8 mouse cellular contexts compared by ENCODE assay signal in the genomic region with DNA sequence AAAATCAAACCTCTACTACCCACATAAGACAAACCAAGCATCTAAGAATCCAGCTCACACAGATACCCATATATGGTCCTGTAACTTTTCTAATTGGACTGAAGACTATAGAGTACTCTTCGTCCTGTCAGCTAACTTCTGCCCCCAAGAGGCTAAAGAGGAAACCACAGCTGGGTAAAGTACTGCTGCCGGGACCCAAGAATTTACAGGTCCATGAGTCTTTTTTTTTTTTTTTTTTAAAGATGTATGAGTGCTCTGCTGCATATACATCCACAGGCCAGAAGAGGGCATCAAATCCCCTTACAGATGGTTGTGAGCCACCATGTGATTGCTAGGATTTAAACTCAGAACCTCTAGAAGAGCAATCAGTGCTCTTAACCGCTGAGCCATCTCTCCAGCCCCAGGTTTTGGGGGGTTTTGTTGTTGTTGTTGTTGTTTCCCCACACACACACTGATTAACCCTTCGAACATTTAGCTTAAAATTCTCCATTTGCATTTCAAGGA. TPM values are rescaled to one million over a fixed set of nuclear protein-coding genes. Genes with fewer than 3 reads are reported as not detected.
DNase-seq lines count a peak whose midpoint lies in the region; ATAC-seq lines count a peak whose summit lies in the region.

No protein-coding gene starts in this region.

- no peak overlapping the region; the same call in 1 of the 2 replicates for H3K9ac ChIP-seq in intestine, embryonic 16.5 days (ENCODE audit: low read depth, low read length)

- no peaks in the 10 kb centered on the region for H3K27me3 ChIP-seq in intestine, embryonic 16.5 days (replicated peaks; ENCODE audit: control insufficient read depth, insufficient read depth, low read length)
- no peaks in the 10 kb centered on the region for H3K27me3 ChIP-seq in midbrain, embryonic 10.5 days (ENCODE audit: low read depth, poor library complexity, severe bottlenecking)

- H3K9me3 ChIP-seq in intestine, embryonic 16.5 days (ENCODE audit: control insufficient read depth, low read length), result no peaks in the 10 kb centered on the region
- H3K9me3 ChIP-seq in midbrain, embryonic 10.5 days (replicated peaks), result no peaks in the 10 kb centered on the region

- intact Hi-C loops in left cerebral cortex, postnatal 4 days (cut with DNase I), result no loop called here

- peak overlapping the region; percentile 62; the same call in 1 of the 2 replicates for H3K27ac ChIP-seq in intestine, embryonic 16.5 days (ENCODE audit: low read length)
- peak overlapping the region; percentile 92 for H3K27ac ChIP-seq in midbrain, embryonic 10.5 days (replicated peaks)

- under 1% methylated on average over 4 of the region's 4 CpGs for WGBS in intestine, embryonic 16.5 days
- WGBS in midbrain, embryonic 10.5 days, result 2% methylated on average over 4 of the region's 4 CpGs

- peak overlapping the region; percentile 56 for H3K4me2 ChIP-seq in intestine, embryonic 16.5 days (ENCODE audit: low read depth, low read length)

- peaks cover 11% of the 10 kb centered on the region for H3K36me3 ChIP-seq in intestine, embryonic 16.5 days (ENCODE audit: control insufficient read depth, insufficient read depth, low read length)
- H3K36me3 ChIP-seq in midbrain, embryonic 10.5 days, result peaks cover 27% of the 10 kb centered on the region

- H3K4me1 ChIP-seq in intestine, embryonic 16.5 days (ENCODE audit: control insufficient read depth, insufficient read depth, low read length), result peaks cover 8% of the 10 kb centered on the region; the same call in 1 of the 2 replicates
- peaks cover 18% of the 10 kb centered on the region for H3K4me1 ChIP-seq in midbrain, embryonic 10.5 days

- ATAC-seq in granulocyte monocyte progenitor cell, adult 5-6 weeks (replicated peaks; ENCODE audit: poor library complexity, severe bottlenecking), result peak; percentile 57
- ATAC-seq in intestine, embryonic 16.5 days, result peak; percentile 33

- DNase-seq in urinary bladder, postnatal 10 days (ENCODE audit: low spot score), result peak; percentile 53
- no peak for DNase-seq in urinary bladder, adult 2 months (ENCODE audit: low spot score)
- peak; percentile 67 for DNase-seq in embryo, embryonic 11.5 days (ENCODE audit: low read depth, low spot score)
- DNase-seq in left cerebral cortex, postnatal 4 days, result peak; percentile 66
- peak; percentile 62 for DNase-seq in midbrain, embryonic 10.5 days (ENCODE audit: low spot score)
- DNase-seq in skeletal muscle tissue, adult 2 months (ENCODE audit: low read depth, low spot score), result peak; percentile 71

- peak overlapping the region; percentile 71 for H3K4me3 ChIP-seq in intestine, embryonic 16.5 days (ENCODE audit: low read length)
- peak overlapping the region; percentile 78 for H3K4me3 ChIP-seq in midbrain, embryonic 10.5 days

RNA-seq across cellular contexts. Expression of gene Mettl17, which starts 1.1 kb away (rescaled TPM):
- 35.8 and 40.5 TPM in 2 replicates for polyA plus RNA-seq in urinary bladder, adult 2 months (2012; rRNA removed)
- 15.4 and 22.2 TPM in 2 replicates for total RNA-seq in granulocyte monocyte progenitor cell, adult 5-6 weeks (2014; fragmentation: Nextera tagmentation)
- total RNA-seq in granulocyte monocyte progenitor cell, adult 5-6 weeks (2017), result 13.1 and 34.7 TPM in 2 replicates
- polyA plus RNA-seq in intestine, embryonic 16.5 days (2015; fragmentation: Nextera tagmentation; extraction: Ambion mirVana), result 50.3 and 57.1 TPM in 2 replicates
- total RNA-seq in left cerebral cortex, postnatal 4 days (2021), result 10 to 100 TPM; 50.3 to 63.4 TPM
- 40.6 and 46.3 TPM in 2 replicates for polyA plus RNA-seq in midbrain, embryonic 10.5 days (2016; fragmentation: Nextera tagmentation; extraction: Ambion mirVana)

RNA-seq across cellular contexts. Expression of gene Slc39a2, which starts 9.1 kb away (rescaled TPM):
- 1.2 and 2.0 TPM in 2 replicates for polyA plus RNA-seq in urinary bladder, adult 2 months (2012; rRNA removed)
- 0.49 and 1.4 TPM in 2 replicates for total RNA-seq in granulocyte monocyte progenitor cell, adult 5-6 weeks (2014; fragmentation: Nextera tagmentation)
- total RNA-seq in granulocyte monocyte progenitor cell, adult 5-6 weeks (2017), result 0.09 and 0.21 TPM in 2 replicates
- polyA plus RNA-seq in intestine, embryonic 16.5 days (2015; fragmentation: Nextera tagmentation; extraction: Ambion mirVana), result 1.3 TPM in 2 replicates
- total RNA-seq in left cerebral cortex, postnatal 4 days (2021), result 1 to 10 TPM; 4.8 to 5.4 TPM
- 0.58 and 0.65 TPM in 2 replicates for polyA plus RNA-seq in midbrain, embryonic 10.5 days (2016; fragmentation: Nextera tagmentation; extraction: Ambion mirVana)

RNA-seq across cellular contexts. Expression of gene Ear6, which starts 30.1 kb away (rescaled TPM):
- not detected in 2 replicates for polyA plus RNA-seq in urinary bladder, adult 2 months (2012; rRNA removed)
- total RNA-seq in granulocyte monocyte progenitor cell, adult 5-6 weeks (2014; fragmentation: Nextera tagmentation), result not detected in 2 replicates
- 2.1 and 2.7 TPM in 2 replicates for total RNA-seq in granulocyte monocyte progenitor cell, adult 5-6 weeks (2017)
- polyA plus RNA-seq in intestine, embryonic 16.5 days (2015; fragmentation: Nextera tagmentation; extraction: Ambion mirVana), result 0.26 TPM in 1 of 2 replicates, not detected in the other
- total RNA-seq in left cerebral cortex, postnatal 4 days (2021), result not detected
- not detected in 2 replicates for polyA plus RNA-seq in midbrain, embryonic 10.5 days (2016; fragmentation: Nextera tagmentation; extraction: Ambion mirVana)

RNA-seq across cellular contexts. Expression of gene Ndrg2, which starts 30.4 kb away (rescaled TPM):
- 393 and 417 TPM in 2 replicates for polyA plus RNA-seq in urinary bladder, adult 2 months (2012; rRNA removed)
- 5.4 and 6.2 TPM in 2 replicates for total RNA-seq in granulocyte monocyte progenitor cell, adult 5-6 weeks (2014; fragmentation: Nextera tagmentation)
- total RNA-seq in granulocyte monocyte progenitor cell, adult 5-6 weeks (2017), result 8.7 and 11.4 TPM in 2 replicates
- 62.1 and 64.2 TPM in 2 replicates for polyA plus RNA-seq in intestine, embryonic 16.5 days (2015; fragmentation: Nextera tagmentation; extraction: Ambion mirVana)
- 100 to 1,000 TPM; 172 to 173 TPM for total RNA-seq in left cerebral cortex, postnatal 4 days (2021)
- 8.4 and 11.1 TPM in 2 replicates for polyA plus RNA-seq in midbrain, embryonic 10.5 days (2016; fragmentation: Nextera tagmentation; extraction: Ambion mirVana)

RNA-seq across cellular contexts. Expression of gene Tppp2, which starts 34.6 kb away (rescaled TPM):
- 0.11 TPM in 1 of 2 replicates, not detected in the other for polyA plus RNA-seq in urinary bladder, adult 2 months (2012; rRNA removed)
- not detected in 2 replicates for total RNA-seq in granulocyte monocyte progenitor cell, adult 5-6 weeks (2014; fragmentation: Nextera tagmentation)
- total RNA-seq in granulocyte monocyte progenitor cell, adult 5-6 weeks (2017), result not detected in 2 replicates
- not detected in 2 replicates for polyA plus RNA-seq in intestine, embryonic 16.5 days (2015; fragmentation: Nextera tagmentation; extraction: Ambion mirVana)
- not detected for total RNA-seq in left cerebral cortex, postnatal 4 days (2021)
- polyA plus RNA-seq in midbrain, embryonic 10.5 days (2016; fragmentation: Nextera tagmentation; extraction: Ambion mirVana), result not detected in 2 replicates
